Mouse (Mus musculus): ENCODE results near the gene Itgb1bp1.

Itgb1bp1 gene

DNA sequence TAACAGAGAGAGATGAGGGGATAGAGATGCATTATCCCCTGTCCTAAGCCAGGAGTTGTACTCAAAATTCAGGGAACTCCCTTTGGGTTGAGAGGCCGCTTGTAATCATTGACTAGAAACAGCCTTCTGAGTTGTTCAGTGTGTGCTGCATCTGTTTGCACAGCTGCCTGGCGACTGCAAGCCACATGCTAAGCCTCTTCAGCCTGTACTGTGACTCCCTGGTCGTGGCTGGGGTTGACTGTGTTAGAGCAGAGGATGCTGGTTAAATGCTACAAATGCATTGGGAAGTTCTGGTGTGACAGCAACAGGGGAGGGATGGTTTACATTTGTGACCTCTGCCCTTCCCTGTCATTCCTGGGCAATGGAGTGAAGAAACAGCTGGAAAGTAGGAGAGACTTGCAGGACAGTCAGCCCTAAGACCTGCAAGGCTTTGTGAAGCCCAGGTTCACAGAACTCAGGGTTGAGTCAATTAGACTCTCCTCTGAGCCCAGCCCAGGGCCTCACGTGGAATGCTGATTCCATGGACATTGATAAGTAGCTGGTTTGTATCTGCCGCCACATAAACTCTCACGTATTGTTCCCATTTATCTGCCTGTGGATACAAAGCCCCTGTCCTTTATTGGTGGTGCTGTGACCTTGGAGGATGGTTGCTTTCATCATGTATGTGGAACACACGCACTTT is 38.2 kb downstream of the Itgb1bp1 start:
- no peak for DNase-seq (ENCODE audit: low spot score in 2 of 2)

GRCm38 (mm10) chr12:21244375-21244960 is 41.6 kb downstream of the Itgb1bp1 start:
- no peak for DNase-seq (ENCODE audit: low spot score in 2 of 2)

- no peak for DNase-seq (ENCODE audit: low spot score in 2 of 2)
These were observed 44.1 kb downstream of the Itgb1bp1 start for GRCm38 (mm10) chr12:21241965-21242364.

- no peak for DNase-seq (ENCODE audit: low spot score in 2 of 2)
These were observed 51.5 kb downstream of the Itgb1bp1 start for GRCm38 (mm10) chr12:21234560-21234959.

GRCm38 (mm10) chr12:21233727-21234126 is 52.4 kb downstream of the Itgb1bp1 start:
- DNase-seq (ENCODE audit: low spot score in 2 of 2) = no peak

GRCm38 (mm10) chr12:21229076-21229918 is 56.8 kb downstream of the Itgb1bp1 start:
- DNase-seq (ENCODE audit: low spot score in 2 of 2) = no peak

GRCm38 (mm10) chr12:21228650-21229049 is 57.4 kb downstream of the Itgb1bp1 start:
- DNase-seq (ENCODE audit: low spot score in 2 of 2) = no peak

DNA sequence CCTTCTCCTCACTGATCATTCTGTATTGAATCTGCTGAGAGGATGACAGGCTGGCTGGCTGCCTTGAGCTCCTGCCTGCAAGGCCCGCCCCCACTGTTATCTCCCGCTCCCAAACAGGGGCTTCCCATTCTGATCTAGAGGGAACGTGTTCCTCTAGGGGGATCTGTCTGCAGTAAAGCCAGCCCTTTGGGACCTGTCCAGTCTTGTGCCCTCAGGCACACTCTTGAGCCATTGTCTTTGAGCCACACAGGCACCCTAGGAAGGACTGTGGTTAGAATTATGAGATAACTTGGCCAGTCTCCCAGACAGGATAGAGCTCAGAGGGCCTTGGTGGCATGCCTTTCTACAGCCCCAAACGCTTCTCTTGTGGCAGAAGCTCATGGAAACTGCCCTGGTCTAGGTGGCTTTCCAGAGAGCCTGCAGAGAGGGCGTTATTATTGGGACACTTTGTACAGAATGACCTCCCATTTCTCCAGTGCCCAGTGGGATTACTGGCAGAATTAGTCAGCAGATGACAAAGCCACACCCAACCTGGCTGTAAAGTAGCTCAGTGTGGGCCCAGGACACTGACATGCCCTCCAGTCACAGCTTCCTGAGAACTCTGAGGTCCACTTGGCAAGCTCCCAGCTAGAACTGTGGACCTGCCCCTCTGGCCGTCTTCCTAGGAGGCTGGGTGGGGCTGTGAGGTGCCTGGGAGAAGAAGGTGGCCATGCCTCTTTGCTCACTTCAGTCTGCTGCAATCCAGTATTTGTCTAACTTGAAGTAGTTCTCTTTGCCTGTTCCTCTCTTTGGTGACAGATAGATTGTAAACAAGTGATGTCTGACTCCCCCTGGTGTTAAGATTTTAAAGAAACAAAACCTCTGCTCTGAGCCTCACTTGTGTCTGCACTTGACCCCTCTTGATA is 58.8 kb downstream of the Itgb1bp1 start:
- DNase-seq (ENCODE audit: low spot score in 2 of 2) = peak; percentile 17 to 35

GRCm38 (mm10) chr12:21226316-21226715 is 59.8 kb downstream of the Itgb1bp1 start:
- no peak for DNase-seq (ENCODE audit: low spot score in 2 of 2)

DNA sequence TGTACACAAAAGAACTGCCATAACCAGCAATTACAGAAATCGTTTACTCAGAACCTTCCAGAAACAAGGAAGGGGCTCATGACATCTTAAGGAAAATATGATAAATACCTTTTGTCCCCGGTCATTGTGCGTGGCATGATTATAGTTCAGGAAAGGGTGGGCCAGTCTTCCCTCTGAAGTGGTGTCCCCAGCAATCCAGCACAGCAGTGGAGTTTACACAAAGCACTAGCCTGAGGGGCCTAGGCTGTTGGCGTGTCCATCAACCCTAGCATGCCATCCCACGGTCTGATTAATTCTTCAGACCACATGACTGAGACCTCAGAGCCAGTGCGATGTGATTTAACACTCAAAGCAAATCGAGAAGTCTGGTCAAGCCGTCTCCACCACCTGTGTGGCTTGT is 60.7 kb downstream of the Itgb1bp1 start:
- no peak for DNase-seq (ENCODE audit: low spot score in 2 of 2)

GRCm38 (mm10) chr12:21223923-21224322 is 62.2 kb downstream of the Itgb1bp1 start:
- DNase-seq (ENCODE audit: low spot score in 2 of 2) = no peak

GRCm38 (mm10) chr12:21220596-21220995 is 65.5 kb downstream of the Itgb1bp1 start:
- DNase-seq (ENCODE audit: low spot score in 2 of 2) = no peak

DNA sequence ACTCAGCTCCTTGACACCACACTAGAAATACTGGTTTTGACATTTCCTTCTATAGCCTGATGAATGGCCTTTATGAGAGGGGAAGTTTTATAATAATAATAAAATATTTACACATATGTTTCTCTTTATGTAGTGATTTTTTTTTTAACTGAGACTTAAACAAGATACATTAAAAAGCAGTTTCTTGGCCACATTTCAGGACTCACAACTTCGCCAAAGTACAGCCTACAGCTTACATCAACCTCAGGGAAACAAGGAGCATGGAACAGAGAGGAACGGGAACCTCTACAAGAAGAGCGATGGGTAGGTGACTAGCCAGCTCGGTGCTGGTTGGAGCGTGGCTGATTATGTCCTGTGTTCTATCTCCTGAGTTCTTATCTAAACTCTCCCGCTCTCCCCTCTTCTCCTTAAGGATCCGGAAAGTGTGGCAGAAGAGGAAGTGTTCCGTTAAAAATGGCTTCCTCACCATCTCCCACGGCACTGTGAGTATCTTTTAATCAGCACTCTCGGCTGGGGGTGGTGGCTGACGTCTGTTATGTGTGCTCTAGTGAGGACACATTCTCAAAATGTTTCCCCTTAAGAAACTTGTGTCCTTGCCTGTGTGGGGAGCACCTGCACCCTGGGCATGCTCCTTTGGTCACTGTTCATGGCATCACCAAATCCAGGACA is 68.2 kb downstream of the Itgb1bp1 start:
- DNase-seq (ENCODE audit: low spot score in 2 of 2) = no peak

DNA sequence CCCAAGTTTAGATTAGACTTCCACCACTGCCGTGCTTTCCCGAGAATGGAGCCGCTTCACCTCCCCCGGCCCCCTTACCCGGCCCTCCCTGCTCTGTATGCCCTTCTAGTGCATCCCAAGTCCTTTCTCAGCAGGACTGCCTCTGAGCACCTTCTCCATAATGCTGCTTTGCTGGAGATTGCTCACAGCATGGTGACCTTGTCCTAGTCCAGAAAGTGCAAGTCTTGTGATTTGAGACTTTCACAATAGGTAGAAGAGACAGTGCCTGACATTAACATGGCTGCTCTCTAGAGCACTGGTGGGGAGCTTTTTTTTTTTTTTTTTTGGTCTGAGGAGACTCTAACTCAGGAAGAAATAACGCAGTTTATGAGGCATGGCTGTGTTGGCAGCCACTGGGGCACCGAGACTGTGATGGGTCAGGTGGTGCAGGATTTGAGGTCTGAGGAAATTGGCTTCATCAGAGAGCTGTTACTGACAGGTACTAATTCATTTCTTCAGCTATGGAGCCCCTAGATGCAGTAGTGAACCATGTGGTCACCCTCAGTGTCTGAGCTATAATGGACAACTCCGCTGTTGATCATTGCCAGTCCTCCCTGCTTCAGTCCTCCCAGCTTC is 71.4 kb downstream of the Itgb1bp1 start:
- no peak for DNase-seq (ENCODE audit: low spot score in 2 of 2)

- no peak for DNase-seq (ENCODE audit: low spot score in 2 of 2)
These were observed 73.2 kb downstream of the Itgb1bp1 start for GRCm38 (mm10) chr12:21212876-21213275.

DNA sequence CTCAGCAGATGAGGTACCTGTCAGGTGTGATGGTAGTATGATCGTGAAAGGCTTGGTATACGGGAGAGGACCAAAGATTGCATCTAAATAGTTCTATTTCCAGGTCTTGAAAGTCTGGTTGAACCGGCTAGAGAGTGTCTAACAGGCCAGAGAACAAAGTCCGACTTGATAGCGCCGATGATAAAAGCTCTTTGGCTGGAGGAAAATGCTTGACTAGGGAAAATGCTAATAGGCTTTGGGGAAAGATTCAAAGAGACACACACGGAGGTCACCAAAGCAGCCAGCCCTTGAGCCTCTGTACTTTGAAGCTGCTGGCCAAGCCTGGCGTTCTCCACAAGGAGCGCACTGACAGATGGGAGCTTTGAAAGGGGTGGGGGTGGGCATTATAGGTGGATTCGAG is 76.8 kb downstream of the Itgb1bp1 start:
- DNase-seq (ENCODE audit: low spot score in 2 of 2) = no peak

- no peak for DNase-seq (ENCODE audit: low spot score in 2 of 2)
These were observed 77.8 kb downstream of the Itgb1bp1 start for GRCm38 (mm10) chr12:21208172-21208795.

- DNase-seq (ENCODE audit: low spot score in 2 of 2) = no peak
These were observed 78.7 kb downstream of the Itgb1bp1 start for GRCm38 (mm10) chr12:21207422-21207821.

- no peak for DNase-seq (ENCODE audit: low spot score in 2 of 2)
These were observed 80.3 kb downstream of the Itgb1bp1 start for GRCm38 (mm10) chr12:21205799-21206198.

DNA sequence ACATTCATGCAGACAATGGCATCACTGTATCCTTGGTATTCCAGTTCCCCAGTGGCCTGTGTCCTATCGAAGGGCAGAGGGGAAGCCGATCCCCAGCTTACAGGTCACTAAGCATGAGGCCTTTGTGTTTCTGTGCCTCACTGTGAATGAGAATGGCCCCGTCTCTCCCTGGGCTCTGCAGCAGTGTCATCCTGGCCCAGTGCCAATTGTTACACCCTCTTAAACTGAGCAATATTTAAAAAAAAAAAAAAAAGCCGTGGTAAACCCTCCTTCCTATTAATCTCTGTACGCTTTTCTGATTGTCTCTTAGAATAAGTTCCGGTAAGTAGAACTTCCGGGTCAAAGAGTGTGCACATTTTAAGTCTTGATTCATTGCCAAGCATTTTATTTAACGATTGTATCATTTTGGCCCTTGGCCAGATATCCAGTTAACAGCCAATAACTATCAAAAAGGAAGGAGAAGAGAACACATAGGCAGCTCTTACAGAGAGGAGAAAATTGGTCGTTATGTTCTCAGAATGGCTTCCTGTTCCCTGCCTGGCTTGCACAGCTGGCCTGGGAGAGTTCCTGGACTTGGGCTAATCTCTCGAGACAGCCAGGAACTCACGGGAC is 81.3 kb downstream of the Itgb1bp1 start:
- peak in 1 of 2 experiments; percentile 51 for DNase-seq (ENCODE audit: low spot score in 2 of 2)
